Mouse (Mus musculus): Measurements from ENCODE around the gene B4gat1. TPM values are rescaled to one million over a fixed set of nuclear protein-coding genes. Genes with fewer than 3 reads are reported as not detected.

Gene B4gat1
- polyA plus RNA-seq, 2 experiments: 4.2 to 6.5 TPM

GRCm38 (mm10) chr19:5053909-5054308 lies 15.3 kb downstream of the B4gat1 start:
- ATAC-seq (ENCODE audit: insufficient read depth) (no peak), DNase-seq (ENCODE audit: low read depth in 3 of 3, low spot score in 3 of 3) (no peak)
- no peak overlapping the region for H3K4me2 ChIP-seq (ENCODE audit: low read depth)
- peaks cover 0 to 7% of the 10 kb centered on the region in 2 experiments; a peak in 3 of 4 replicates for H3K4me1 ChIP-seq (replicated peaks; ENCODE audit: control insufficient read depth in 2 of 2, insufficient read depth in 2 of 2, low read length in 1 of 2)
- H3K4me3 ChIP-seq (ENCODE audit: insufficient read depth in 1 of 2, low read depth in 2 of 2, low read length in 2 of 2): no peak overlapping the region
- no peaks in the 10 kb centered on the region for H3K36me3 ChIP-seq (replicated peaks; ENCODE audit: control insufficient read depth, insufficient read depth, low read depth)
- TF ChIP-seq EP300 (IDR thresholded peaks at IDR 0.05; ENCODE audit: low read depth): no peak
- peak; percentile 94 for TF ChIP-seq CTCF (IDR thresholded peaks at IDR 0.05; ENCODE audit: low read depth)
- H3K27me3 ChIP-seq (ENCODE audit: control insufficient read depth, insufficient read depth, low read length): peaks cover 21% of the 10 kb centered on the region
- no peaks in the 10 kb centered on the region for H3K9me3 ChIP-seq (ENCODE audit: control insufficient read depth, low read length)
- H3K9ac ChIP-seq (replicated peaks): no peak overlapping the region
- 26% methylated on average over 9 of the region's 9 CpGs for WGBS (ENCODE audit: insufficient replicate concordance)
- no peak overlapping the region for H3K27ac ChIP-seq

DNA sequence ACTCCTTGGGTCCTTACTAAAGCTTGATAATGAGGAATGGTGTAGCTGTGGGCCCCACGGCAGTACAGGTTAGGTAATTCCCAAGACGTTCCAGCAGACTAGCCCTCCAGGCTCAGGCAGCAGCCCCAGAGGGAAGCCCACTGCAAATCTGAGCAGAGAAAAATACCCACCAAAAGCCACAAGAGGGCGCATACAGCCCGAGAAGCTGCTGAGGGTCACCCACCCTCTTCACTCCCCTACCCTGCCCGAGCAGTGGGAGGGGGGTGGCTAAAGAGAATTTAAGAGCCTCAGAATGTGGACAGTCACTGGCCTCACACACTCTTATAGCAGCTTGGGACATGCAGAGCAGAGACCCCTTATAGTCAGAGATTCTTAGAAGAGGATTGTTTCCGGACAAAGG lies 17.6 kb downstream of the B4gat1 start:
- H3K4me2 ChIP-seq (ENCODE audit: low read depth): no peak overlapping the region
- 11% methylated on average over 6 of the region's 6 CpGs for WGBS (ENCODE audit: insufficient replicate concordance)
- no peak overlapping the region for H3K4me3 ChIP-seq (ENCODE audit: insufficient read depth in 1 of 2, low read depth in 2 of 2, low read length in 2 of 2)
- peaks cover 0 to 19% of the 10 kb centered on the region in 2 experiments; a peak in 3 of 4 replicates for H3K4me1 ChIP-seq (replicated peaks; ENCODE audit: control insufficient read depth in 2 of 2, insufficient read depth in 2 of 2, low read length in 1 of 2)
- no peak for DNase-seq (ENCODE audit: low read depth in 3 of 3, low spot score in 3 of 3)
- peaks cover 16% of the 10 kb centered on the region for H3K27me3 ChIP-seq (ENCODE audit: control insufficient read depth, insufficient read depth, low read length)
- H3K9me3 ChIP-seq (ENCODE audit: control insufficient read depth, low read length): no peaks in the 10 kb centered on the region
- TF ChIP-seq EP300 (IDR thresholded peaks at IDR 0.05; ENCODE audit: low read depth) (no peak), CTCF (IDR thresholded peaks at IDR 0.05; ENCODE audit: low read depth) (peak; percentile 73)
- H3K27ac ChIP-seq: no peak overlapping the region
- no peak for ATAC-seq (ENCODE audit: insufficient read depth)
- H3K9ac ChIP-seq (replicated peaks): no peak overlapping the region
- no peaks in the 10 kb centered on the region for H3K36me3 ChIP-seq (replicated peaks; ENCODE audit: control insufficient read depth, insufficient read depth, low read depth)

DNA sequence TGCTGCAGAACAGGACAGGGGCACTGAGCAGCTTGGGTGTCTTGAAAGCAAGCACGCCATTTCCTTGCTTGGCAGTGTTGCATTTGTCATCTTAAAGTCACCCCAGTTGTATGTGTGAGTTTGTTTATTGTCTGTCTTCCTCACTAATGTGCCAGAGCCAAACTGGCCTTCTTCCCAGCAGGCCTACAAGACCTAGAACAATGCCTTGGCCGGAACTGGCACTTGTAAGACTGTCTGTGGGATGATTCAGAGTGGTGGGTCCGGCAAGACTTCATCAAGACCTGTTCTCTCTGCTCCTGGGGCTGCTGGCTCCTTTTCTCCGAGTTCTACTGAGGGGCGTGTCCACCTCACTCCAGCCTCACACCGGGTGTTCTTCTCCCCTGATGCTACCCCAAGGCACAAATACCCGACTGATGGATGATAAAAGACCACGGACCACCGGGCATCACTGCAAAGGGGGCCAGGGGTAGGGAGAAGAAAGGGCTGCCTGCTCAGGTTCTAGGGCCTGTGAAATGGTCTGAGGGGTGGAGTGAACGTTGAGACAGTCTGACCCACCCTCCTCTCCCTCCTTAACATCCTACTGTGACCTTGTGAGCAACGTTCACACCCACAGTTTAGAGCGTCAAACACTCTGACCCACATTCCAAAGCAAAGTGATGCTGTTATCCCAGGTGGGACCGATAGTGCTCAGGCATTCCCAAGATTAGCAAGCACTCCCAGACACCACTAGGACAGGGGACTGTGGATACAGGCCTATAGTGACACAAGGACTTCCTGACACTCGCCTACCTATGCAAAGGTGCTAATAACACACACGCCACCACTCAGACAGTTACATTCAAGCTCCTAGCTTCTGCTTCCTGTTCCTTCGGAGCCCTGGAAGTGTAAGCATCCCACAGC lies 19.5 kb downstream of the B4gat1 start:
- ATAC-seq (ENCODE audit: insufficient read depth) (no peak), DNase-seq (ENCODE audit: low read depth in 3 of 3, low spot score in 3 of 3) (no peak)
- Histone ChIP-seq H3K4me1 (replicated peaks; ENCODE audit: control insufficient read depth in 2 of 2, insufficient read depth in 2 of 2, low read length in 1 of 2) (peaks cover 0 to 21% of the 10 kb centered on the region in 2 experiments; a peak in 3 of 4 replicates), H3K27ac (no peak overlapping the region), H3K4me2 (ENCODE audit: low read depth) (no peak overlapping the region), H3K36me3 (replicated peaks; ENCODE audit: control insufficient read depth, insufficient read depth, low read depth) (no peaks in the 10 kb centered on the region), H3K4me3 (ENCODE audit: insufficient read depth in 1 of 2, low read depth in 2 of 2, low read length in 2 of 2) (no peak overlapping the region), H3K9ac (replicated peaks) (no peak overlapping the region), H3K27me3 (ENCODE audit: control insufficient read depth, insufficient read depth, low read length) (peaks cover 3% of the 10 kb centered on the region), H3K9me3 (ENCODE audit: control insufficient read depth, low read length) (no peaks in the 10 kb centered on the region)
- TF ChIP-seq CTCF (IDR thresholded peaks at IDR 0.05; ENCODE audit: low read depth) (no peak), EP300 (IDR thresholded peaks at IDR 0.05; ENCODE audit: low read depth) (no peak)
- 26% methylated on average over 16 of the region's 16 CpGs for WGBS (ENCODE audit: insufficient replicate concordance)

GRCm38 (mm10) chr19:5058801-5059771 lies 20.5 kb downstream of the B4gat1 start:
- ATAC-seq (ENCODE audit: insufficient read depth): peak; percentile 51; the same call in 1 of the 2 replicates
- no peak overlapping the region for H3K4me2 ChIP-seq (ENCODE audit: low read depth)

More at GRCm38 (mm10) chr19:5058801-5059771, 20.5 kb downstream of the B4gat1 start:
- no peaks in the 10 kb centered on the region for H3K27me3 ChIP-seq (ENCODE audit: control insufficient read depth, insufficient read depth, low read length)
- no peak for DNase-seq (ENCODE audit: low read depth in 3 of 3, low spot score in 3 of 3)
- H3K4me3 ChIP-seq (ENCODE audit: insufficient read depth in 1 of 2, low read depth in 2 of 2, low read length in 2 of 2): no peak overlapping the region
- H3K4me1 ChIP-seq (replicated peaks; ENCODE audit: control insufficient read depth in 2 of 2, insufficient read depth in 2 of 2, low read length in 1 of 2): peaks cover 0 to 21% of the 10 kb centered on the region in 2 experiments; a peak in 3 of 4 replicates
- WGBS (ENCODE audit: insufficient replicate concordance): 14% methylated on average over 10 of the region's 10 CpGs
- TF ChIP-seq EP300 (IDR thresholded peaks at IDR 0.05; ENCODE audit: low read depth): no peak
- no peak for TF ChIP-seq CTCF (IDR thresholded peaks at IDR 0.05; ENCODE audit: low read depth)
- H3K9ac ChIP-seq (replicated peaks): no peak overlapping the region
- no peak overlapping the region for H3K27ac ChIP-seq
- H3K36me3 ChIP-seq (replicated peaks; ENCODE audit: control insufficient read depth, insufficient read depth, low read depth): no peaks in the 10 kb centered on the region
- no peaks in the 10 kb centered on the region for H3K9me3 ChIP-seq (ENCODE audit: control insufficient read depth, low read length)

Measured in liver, embryonic 14.5 days (tissue).